Comparison of ENCODE assay signal across 15 mouse cellular contexts in the genomic region with DNA sequence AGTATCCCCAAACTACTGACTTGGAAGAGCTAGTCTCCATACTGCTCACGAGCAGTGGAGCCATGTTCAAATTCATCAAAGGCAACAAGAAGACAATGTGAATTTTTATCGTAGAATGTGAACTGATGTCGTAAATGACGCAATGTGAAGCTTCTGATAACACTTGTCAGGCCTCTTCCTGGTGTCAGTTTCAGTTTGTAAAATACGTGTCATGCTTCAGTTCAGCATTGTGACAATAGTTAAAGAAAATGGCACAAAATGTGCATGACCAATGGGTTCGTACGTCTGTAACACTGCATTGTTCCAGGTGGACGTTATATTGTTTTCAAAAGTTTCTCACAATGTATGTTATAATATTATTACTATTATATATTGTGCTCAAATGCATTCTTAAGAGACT.
A peak's percentile ranks its signal among the peaks of the same experiment; 100 is the strongest.
DNase-seq lines count a peak whose midpoint lies in the region; ATAC-seq lines count a peak whose summit lies in the region.
"Had no signal": no experiment of that assay in that cellular context is flagged by ENCODE, and none has a peak within 500 bp of the region (broad histone marks: within the 10 kb centered on the region; RNA-seq: fewer than 3 reads in every experiment).

No protein-coding gene starts in this region.

- peak; percentile 27 for DNase-seq in CD4-positive helper T cell, adult 2 months (ENCODE audit: low read depth, low spot score)
- DNase-seq in adrenal gland, adult (ENCODE audit: inconsistent age in 2 of 2, low spot score in 1 of 2), result no peak
- DNase-seq in MN1 (ENCODE audit: low spot score), result no peak
- DNase-seq in cerebellum, adult 8-10 months, result no peak
- DNase-seq: adrenal gland, adult 2 months; adrenal gland, postnatal 25 days; B cell, adult 2 months; cerebellum, adult 2 months; cerebellum, postnatal 25 days; gastrocnemius, postnatal 14 days had no signal

- peak; percentile 31 for ATAC-seq in CD4-positive, CD25-positive, alpha-beta regulatory T cell, adult 4 months
- ATAC-seq in granulocyte monocyte progenitor cell, adult 5-6 weeks (replicated peaks; ENCODE audit: poor library complexity, severe bottlenecking), result peak; percentile 48
- ATAC-seq in megakaryocyte progenitor cell, adult 5-6 weeks (replicated peaks; ENCODE audit: poor library complexity), result peak; percentile 60
- ATAC-seq: forebrain, embryonic 16.5 days; intestine, postnatal 0 days had no signal
